Mouse (Mus musculus): ENCODE data around the gene Slc6a3. TPM values are rescaled to one million over a fixed set of nuclear protein-coding genes. Genes with fewer than 3 reads are reported as not detected.
A peak's percentile ranks its signal among the peaks of the same experiment; 100 is the strongest.

Gene Slc6a3
- polyA plus RNA-seq, 1 experiment = not detected

- H3K4me3 ChIP-seq (ENCODE audit: insufficient read depth, low read depth, low read length) = peak overlapping the region; percentile 60; the same call in 1 of the 2 replicates
- H3K27ac ChIP-seq (replicated peaks; ENCODE audit: low read depth, low read length) = no peak overlapping the region
These were observed 89.8 kb downstream of the Slc6a3 start for GRCm38 (mm10) chr13:73626410-73626744.

GRCm38 (mm10) chr13:73626745-73627549 lies 90.4 kb downstream of the Slc6a3 start, which contains the start of gene Tert:
TSS of gene Tert (plus strand) at chr13:73626911.
- Histone ChIP-seq H3K4me1 (ENCODE audit: control insufficient read depth, insufficient read depth, insufficient read length, low read length) (peaks cover 5% of the 10 kb centered on the region), H3K4me3 (ENCODE audit: insufficient read depth, low read depth, low read length) (peak within 1 kb of the TSS; percentile 60), H3K27ac (replicated peaks; ENCODE audit: low read depth, low read length) (no peak within 1 kb of the TSS)

More at GRCm38 (mm10) chr13:73626410-73626744, 89.8 kb downstream of the Slc6a3 start:
- H3K4me1 ChIP-seq (ENCODE audit: control insufficient read depth, insufficient read depth, insufficient read length, low read length) = peaks cover 5% of the 10 kb centered on the region

Other genes starting within 250 kb of the Slc6a3 start
- 77.3 and 83.9 TPM in 2 replicates for gene Mrpl36, start 208.2 kb upstream of the Slc6a3 start, polyA plus RNA-seq (2012; ENCODE audit: insufficient read depth, insufficient read length, missing spikeins)
- gene Ndufs6, start 208.2 kb upstream of the Slc6a3 start, polyA plus RNA-seq (2012; ENCODE audit: insufficient read depth, insufficient read length, missing spikeins) = 1,095 and 1,117 TPM in 2 replicates
- gene Lpcat1, start 69.5 kb upstream of the Slc6a3 start, polyA plus RNA-seq (2012; ENCODE audit: insufficient read depth, insufficient read length, missing spikeins) = 2.5 and 3.0 TPM in 2 replicates
- 79.5 and 95.2 TPM in 2 replicates for gene Clptm1l, start 67.3 kb downstream of the Slc6a3 start, polyA plus RNA-seq (2012; ENCODE audit: insufficient read depth, insufficient read length, missing spikeins)
- not detected in 2 replicates for gene Tert, start 90.2 kb downstream of the Slc6a3 start, polyA plus RNA-seq (2012; ENCODE audit: insufficient read depth, insufficient read length, missing spikeins)
- gene Slc6a18, start 141.3 kb downstream of the Slc6a3 start, polyA plus RNA-seq (2012; ENCODE audit: insufficient read depth, insufficient read length, missing spikeins) = not detected in 2 replicates
- gene Slc6a19, start 168.1 kb downstream of the Slc6a3 start, polyA plus RNA-seq (2012; ENCODE audit: insufficient read depth, insufficient read length, missing spikeins) = 2.1 and 2.7 TPM in 2 replicates
- gene Slc12a7, start 196.3 kb downstream of the Slc6a3 start, polyA plus RNA-seq (2012; ENCODE audit: insufficient read depth, insufficient read length, missing spikeins) = 17.7 and 29.3 TPM in 2 replicates